Mouse (Mus musculus): ENCODE results near the gene Txn2.

- TF ChIP-seq POLR2A (IDR thresholded peaks at IDR 0.05; ENCODE audit: borderline replicate concordance, control insufficient read depth, low read depth, low read length) (no peak), CTCF (IDR thresholded peaks at IDR 0.05; ENCODE audit: control insufficient read depth, insufficient read depth, low read length) (no peak)
These were observed 4.4 kb upstream of the Txn2 start for GRCm38 (mm10) chr15:77933222-77933621.
